ENCODE assay signal across 23 mouse cellular contexts in genomic region chr7:137159086-137159485, GRCm38 (mm10).
DNase-seq lines count a peak whose midpoint lies in the region; ATAC-seq and TF ChIP-seq lines count a peak whose summit lies in the region.
"Had no signal": no experiment of that assay in that cellular context is flagged by ENCODE, and none has a peak within 500 bp of the region (broad histone marks: within the 10 kb centered on the region; RNA-seq: fewer than 3 reads in every experiment).

No protein-coding gene starts in this region.

- no peaks in the 10 kb centered on the region; the same call in 1 of the 2 replicates for H3K4me1 ChIP-seq in lung, adult 2 months (ENCODE audit: control insufficient read depth, insufficient read depth, low read length)
- H3K4me1 ChIP-seq: embryonic facial prominence, embryonic 15.5 days; hindbrain, embryonic 15.5 days; intestine, embryonic 15.5 days; liver, embryonic 15.5 days; neural tube, embryonic 15.5 days had no signal

- H3K4me3 ChIP-seq in lung, adult 2 months (replicated peaks; ENCODE audit: extremely low read depth, low read depth, low read length): no peak overlapping the region
- H3K4me3 ChIP-seq: embryonic facial prominence, embryonic 15.5 days; gastrocnemius, adult 2 months; hindbrain, embryonic 15.5 days; intestine, embryonic 15.5 days; limb, embryonic 10.5 days; liver, embryonic 15.5 days; neural tube, embryonic 15.5 days had no signal

- intact Hi-C loops in heart, postnatal 36 days (cut with DNase I): no loop called here

- no peak for TF ChIP-seq POLR2A in lung, adult 2 months (IDR thresholded peaks at IDR 0.05; ENCODE audit: borderline replicate concordance, extremely low read depth, low read depth, low read length)

- TF ChIP-seq CTCF in lung, adult 2 months (IDR thresholded peaks at IDR 0.05; ENCODE audit: insufficient read depth, low read length): no peak

- no peak for ATAC-seq in cerebellum, adult (ENCODE audit: insufficient number of reproducible peaks, low FRiP score, low TSS enrichment)
- ATAC-seq: forebrain, embryonic 14.5 days; intestine, embryonic 15.5 days had no signal

- peak; percentile 6 to 46 for DNase-seq in lung, adult 18-20 months
- DNase-seq in lung, adult 2 months: no peak
- peak; percentile 8 for DNase-seq in heart, postnatal 36 days
- peak; percentile 27 for DNase-seq in lung, postnatal 25 days (ENCODE audit: low spot score)
- no peak for DNase-seq in thymus, postnatal 10 days (ENCODE audit: low spot score in 2 of 2)
- DNase-seq in ovary, postnatal 36 days (ENCODE audit: low spot score): no peak
- DNase-seq: adrenal gland, postnatal 10 days; B cell, adult 2 months; cerebellum, adult 9-10 months; gastrocnemius, adult 2 months; kidney, adult 8-10 months; kidney, postnatal 10 days; liver; thymus, adult 18-20 months; thymus, postnatal 4 days had no signal

Comparison
In these comparisons a context has a peak if more than half of its experiments do, and no peak if none do; other contexts are left out.
1. DNase-seq: peak in lung, adult 18-20 months (2 of 2), heart, postnatal 36 days (2 of 2) and lung, postnatal 25 days (single experiment); none in lung, adult 2 months (single experiment), thymus, postnatal 10 days (0 of 2) and ovary, postnatal 36 days (single experiment).